Mouse (Mus musculus) B cell, adult 67 days (primary cell): ENCODE results near the gene 4930548H24Rik. TPM values are rescaled to one million over a fixed set of nuclear protein-coding genes. Genes with fewer than 3 reads are reported as not detected.

Experiments used
- total RNA-seq, 2 experiments: library from RNA; stranded (reverse); gene quantifications; 4 replicates each; pipeline ENCODE4 v1.2.4; 2023

The 4930548H24Rik gene
- total RNA-seq: 1 to 10 TPM; 2.7 to 4.2 TPM

DNA sequence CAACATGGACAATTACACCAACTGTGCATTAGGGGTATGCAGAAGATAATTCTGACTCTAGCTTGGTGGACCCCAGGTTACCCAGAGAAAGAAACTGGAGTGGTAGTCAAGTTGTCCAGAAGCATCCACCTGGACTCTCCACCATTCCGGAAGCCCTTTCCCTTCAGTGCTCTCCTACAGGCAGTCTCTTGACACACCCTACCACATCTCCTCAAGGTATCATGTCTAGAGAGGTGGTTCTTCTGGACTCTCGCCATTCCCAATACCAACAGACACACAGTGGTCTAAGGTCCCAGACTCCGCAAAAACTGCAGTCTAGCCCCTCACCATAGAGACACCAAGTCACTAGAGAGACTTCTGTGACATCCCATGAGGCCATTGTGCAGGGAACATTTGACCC lies at the start of gene 4930548H24Rik:
TSS of gene 4930548H24Rik (plus strand) at position 301 of the 400 bp plus-strand sequence.

GRCm38 (mm10) chr5:31451878-31452561 lies 33.5 kb upstream of the 4930548H24Rik start, which contains the start of gene Zfp512:
TSS of gene Zfp512 (plus strand) at chr5:31452431.

GRCm38 (mm10) chr5:31494513-31495297 lies 9.2 kb downstream of the 4930548H24Rik start, which contains the start of gene Gpn1:
TSS of gene Gpn1 (plus strand) at chr5:31494741.

GRCm38 (mm10) chr5:31526354-31527116 lies 41.0 kb downstream of the 4930548H24Rik start, which contains the start of gene Slc4a1ap:
TSS of gene Slc4a1ap (plus strand) at chr5:31526995.

GRCm38 (mm10) chr5:31527707-31528106 lies 42.2 kb downstream of the 4930548H24Rik start, which contains the start of gene Supt7l:
TSS of gene Supt7l (minus strand) at chr5:31527807.

Other genes with a start within 250 kb of the 4930548H24Rik start
- gene Nrbp1, start 244.9 kb upstream of the 4930548H24Rik start, total RNA-seq: 100 to 1,000 TPM; 280 to 339 TPM
- gene Gm9970, start 244.5 kb upstream of the 4930548H24Rik start, total RNA-seq: 1 to 10 TPM; 1.5 to 2.7 TPM
- gene Krtcap3, start 234.0 kb upstream of the 4930548H24Rik start, total RNA-seq: 10 to 100 TPM; 19.0 to 25.7 TPM
- 10 to 100 TPM; 45.7 to 49.5 TPM for gene Ift172, start 194.6 kb upstream of the 4930548H24Rik start, total RNA-seq
- 1 to 10 TPM; 1.3 to 1.4 TPM for gene Fndc4, start 189.7 kb upstream of the 4930548H24Rik start, total RNA-seq
- not detected for gene Gckr, start 188.3 kb upstream of the 4930548H24Rik start, total RNA-seq
- gene Zfp512, start 33.3 kb upstream of the 4930548H24Rik start, total RNA-seq: 10 to 100 TPM; 38.8 to 46.6 TPM
- gene Gpn1, start 9.0 kb downstream of the 4930548H24Rik start, total RNA-seq: 10 to 100 TPM; 51.2 to 55.0 TPM
- 10 to 100 TPM; 71.2 to 87.6 TPM for gene Slc4a1ap, start 41.3 kb downstream of the 4930548H24Rik start, total RNA-seq
- 10 to 100 TPM; 24.0 to 26.1 TPM for gene Supt7l, start 42.1 kb downstream of the 4930548H24Rik start, total RNA-seq
- 10 to 100 TPM; 74.9 to 90.5 TPM for gene Mrpl33, start 111.2 kb downstream of the 4930548H24Rik start, total RNA-seq
- gene Rbks, start 211.9 kb downstream of the 4930548H24Rik start, total RNA-seq: 10 to 100 TPM in 1 of 2 experiments, 1 to 10 TPM in 1; 9.2 to 14.8 TPM
- 10 to 100 TPM; 49.9 to 63.7 TPM for gene Babam2, start 211.9 kb downstream of the 4930548H24Rik start, total RNA-seq